Mouse (Mus musculus) CH12.LX (cell line): ENCODE results near the gene Clrn2.

ENCODE experiments used
- CHD2 ChIP-seq: IDR thresholded peaks from 2 replicates; pipeline ENCODE4 v1.6.1; 2011; ENCODE audit warnings: low read length, improper control_type of control experiment
- CTCF ChIP-seq, 2 experiments: IDR thresholded peaks in 1 of 2; conservative IDR thresholded peaks in 1 of 2; 2 replicates each; pipeline ENCODE4 v1.5.1; 2011 to 2012; ENCODE audit warnings: low read depth in 2 of 2, low read length in 2 of 2, improper control_type of control experiment in 1 of 2, inconsistent platforms in 1 of 2, mild to moderate bottlenecking in 1 of 2, moderate library complexity in 1 of 2
- ELF1 ChIP-seq: IDR thresholded peaks from 2 replicates; pipeline ENCODE4 v1.6.1; 2014; ENCODE audit warnings: low read depth, mild to moderate bottlenecking, inconsistent platforms, low read length, improper control_type of control experiment
- EP300 ChIP-seq: IDR thresholded peaks from 2 replicates; pipeline ENCODE4 v1.6.1; 2011; ENCODE audit warnings: low read length, improper control_type of control experiment
- HCFC1 ChIP-seq: IDR thresholded peaks from 2 replicates; pipeline ENCODE4 v1.6.1; 2012; ENCODE audit warnings: low read depth, mild to moderate bottlenecking, inconsistent platforms, low read length, improper control_type of control experiment
- NRF1 ChIP-seq: IDR thresholded peaks from 2 replicates; pipeline ENCODE4 v1.6.1; 2014; ENCODE audit warnings: low read depth, mild to moderate bottlenecking, inconsistent platforms, low read length, improper control_type of control experiment, moderate library complexity
- POLR2A ChIP-seq: IDR thresholded peaks from 2 replicates; pipeline ENCODE4 v1.6.1; 2011; ENCODE audit warnings: low read depth, mild to moderate bottlenecking, improper control_type of control experiment, low read length
- RAD21 ChIP-seq: IDR thresholded peaks from 2 replicates; pipeline ENCODE4 v1.6.1; 2011; ENCODE audit warnings: low read depth, mild to moderate bottlenecking, low read length, improper control_type of control experiment, moderate library complexity
- USF2 ChIP-seq: conservative IDR thresholded peaks from 2 replicates; pipeline ENCODE4 v1.6.1; 2011; ENCODE audit warnings: low read depth, low read length, improper control_type of control experiment
- ZNF384 ChIP-seq: IDR thresholded peaks from 2 replicates; pipeline ENCODE4 v1.6.1; 2012; ENCODE audit warnings: low read depth, low read length, improper control_type of control experiment, inconsistent platforms

DNA sequence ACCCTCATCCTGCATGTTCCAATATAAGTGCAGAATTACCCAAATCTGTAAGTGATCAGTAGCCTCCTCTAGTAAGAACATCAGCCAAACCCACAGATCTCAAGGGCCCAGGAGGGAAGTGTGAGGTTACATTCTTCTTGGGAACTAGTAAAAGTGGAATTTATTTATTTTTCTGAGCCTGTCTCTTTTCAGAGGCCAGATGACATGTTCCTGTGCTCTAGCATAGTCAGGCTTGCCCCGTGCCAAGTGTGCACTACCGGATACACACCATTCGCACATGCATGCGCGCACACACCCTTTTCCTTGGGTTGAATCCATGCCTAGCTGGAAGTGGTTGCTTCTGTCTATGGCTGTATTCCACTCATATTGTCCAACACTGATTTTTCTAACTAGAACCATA lies 22.2 kb downstream of the Clrn2 start:
- TF ChIP-seq CHD2: no peak
- no peak for TF ChIP-seq CTCF (conservative IDR thresholded peaks at IDR 0.05 in 1 of 2, IDR thresholded peaks at IDR 0.05 in 1 of 2; ENCODE audit: low read depth in 2 of 2, low read length in 2 of 2)
- no peak for TF ChIP-seq USF2
- TF ChIP-seq ELF1: no peak
- no peak for TF ChIP-seq POLR2A
- no peak for TF ChIP-seq NRF1
- TF ChIP-seq RAD21: no peak
- no peak for TF ChIP-seq HCFC1
- no peak for TF ChIP-seq EP300
- no peak for TF ChIP-seq ZNF384
